Mouse (Mus musculus) embryonic fibroblast, embryonic 13.5 days (primary cell): ENCODE measurements around the gene Rnf223.

Experiments used
- CTCF ChIP-seq: IDR thresholded peaks from 2 replicates; pipeline ENCODE4 v1.5.1; 2011; ENCODE audit warnings: mild to moderate bottlenecking, control low read depth, low read length, moderate library complexity, borderline replicate concordance; ENCODE audit not compliant: insufficient read depth
- POLR2A ChIP-seq: IDR thresholded peaks from 2 replicates; pipeline ENCODE4 v1.6.1; 2011; ENCODE audit warnings: low read depth, mild to moderate bottlenecking, control low read depth, low read length, moderate library complexity

DNA sequence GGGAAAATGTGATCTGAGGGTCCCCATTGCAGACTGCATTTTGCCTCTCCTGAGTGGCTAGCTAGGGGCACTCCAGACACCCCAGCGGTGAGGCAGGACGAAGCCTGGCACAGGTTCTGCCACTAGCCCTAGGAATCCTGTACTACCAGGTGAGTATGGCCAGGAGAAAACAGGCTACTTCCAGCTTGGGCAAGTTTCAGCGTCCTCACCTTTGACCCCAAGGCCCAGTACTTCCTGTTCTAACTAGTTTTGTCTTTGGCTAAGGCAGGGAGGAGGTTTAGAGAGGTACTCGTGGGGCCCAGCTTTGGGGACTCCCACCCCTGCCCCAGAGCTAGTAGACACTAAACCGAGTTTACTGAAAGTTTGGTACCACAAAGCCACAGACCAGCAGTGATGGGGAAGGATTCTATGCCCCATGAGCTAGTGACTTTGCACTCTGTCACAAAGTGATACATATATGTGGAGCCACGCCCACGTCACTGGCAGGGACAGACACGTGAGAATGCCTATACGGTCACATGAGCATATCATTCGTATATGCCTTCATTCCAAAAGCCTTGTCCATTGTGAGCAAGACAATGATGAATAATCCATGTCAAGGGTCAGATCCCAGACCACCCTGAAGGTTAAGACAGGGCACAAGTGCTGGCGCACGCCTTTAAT lies 3.8 kb downstream of the Rnf223 start:
- TF ChIP-seq CTCF: no peak
- TF ChIP-seq POLR2A: no peak
